Mouse (Mus musculus): ENCODE measurements at regions not wholly inside any gene's neighbourhood (a gene's known extent, or its start where the extent isn't known, plus 50 kb on each side); places are given as distances from the start of the nearest gene placed in this dataset.

- no peak overlapping the region for H3K4me2 ChIP-seq
- no peak for DNase-seq (ENCODE audit: low spot score, missing footprints)
- H3K4me1 ChIP-seq (ENCODE audit: control insufficient read depth, insufficient read depth, low read length), result no peaks in the 10 kb centered on the region
- no peak overlapping the region for H3K4me3 ChIP-seq (ENCODE audit: low read depth, low read length)
- WGBS, result 87% methylated on average over 5 of the region's 5 CpGs
- H3K9ac ChIP-seq (ENCODE audit: low read length), result no peak overlapping the region
- H3K27me3 ChIP-seq (ENCODE audit: control insufficient read depth, insufficient read depth, low read length), result no peaks in the 10 kb centered on the region
- ATAC-seq (ENCODE audit: low FRiP score), result no peak
- no peaks in the 10 kb centered on the region for H3K36me3 ChIP-seq (ENCODE audit: control insufficient read depth, insufficient read depth, low read length)
- H3K27ac ChIP-seq (ENCODE audit: low read depth, low read length), result no peak overlapping the region
- H3K9me3 ChIP-seq (ENCODE audit: control insufficient read depth, low read length), result no peaks in the 10 kb centered on the region
These were observed 177.5 kb upstream of the Tmem72 start for GRCm38 (mm10) chr6:116894252-116894651.

GRCm38 (mm10) chr6:116895114-116895513 is 178.4 kb upstream of the Tmem72 start:
- ATAC-seq (ENCODE audit: low FRiP score) (no peak), DNase-seq (ENCODE audit: low spot score, missing footprints) (no peak)
- 87% methylated on average over 5 of the region's 5 CpGs for WGBS

GRCm38 (mm10) chr6:116896132-116896630 is 179.5 kb upstream of the Tmem72 start:
- Histone ChIP-seq H3K4me3 (ENCODE audit: low read depth, low read length) (no peak overlapping the region), H3K4me1 (ENCODE audit: control insufficient read depth, insufficient read depth, low read length) (no peaks in the 10 kb centered on the region), H3K9ac (ENCODE audit: low read length) (no peak overlapping the region), H3K36me3 (ENCODE audit: control insufficient read depth, insufficient read depth, low read length) (no peaks in the 10 kb centered on the region), H3K27me3 (ENCODE audit: control insufficient read depth, insufficient read depth, low read length) (no peaks in the 10 kb centered on the region), H3K4me2 (no peak overlapping the region), H3K27ac (ENCODE audit: low read depth, low read length) (no peak overlapping the region), H3K9me3 (ENCODE audit: control insufficient read depth, low read length) (no peaks in the 10 kb centered on the region)
- WGBS, result 92% methylated on average over 4 of the region's 4 CpGs
- ATAC-seq (ENCODE audit: low FRiP score), result no peak
- no peak for DNase-seq (ENCODE audit: low spot score, missing footprints)

More at GRCm38 (mm10) chr6:116895114-116895513, 178.4 kb upstream of the Tmem72 start:
- Histone ChIP-seq H3K4me3 (ENCODE audit: low read depth, low read length) (no peak overlapping the region), H3K27me3 (ENCODE audit: control insufficient read depth, insufficient read depth, low read length) (no peaks in the 10 kb centered on the region), H3K9ac (ENCODE audit: low read length) (no peak overlapping the region), H3K27ac (ENCODE audit: low read depth, low read length) (no peak overlapping the region), H3K4me2 (no peak overlapping the region), H3K9me3 (ENCODE audit: control insufficient read depth, low read length) (no peaks in the 10 kb centered on the region), H3K36me3 (ENCODE audit: control insufficient read depth, insufficient read depth, low read length) (no peaks in the 10 kb centered on the region), H3K4me1 (ENCODE audit: control insufficient read depth, insufficient read depth, low read length) (no peaks in the 10 kb centered on the region)

GRCm38 (mm10) chr6:116901816-116902215 is 185.1 kb upstream of the Tmem72 start:
- no peak overlapping the region for H3K4me2 ChIP-seq
- ATAC-seq (ENCODE audit: low FRiP score) (no peak), DNase-seq (ENCODE audit: low spot score, missing footprints) (no peak)
- no peak overlapping the region for H3K27ac ChIP-seq (ENCODE audit: low read depth, low read length)
- H3K36me3 ChIP-seq (ENCODE audit: control insufficient read depth, insufficient read depth, low read length), result no peaks in the 10 kb centered on the region
- H3K4me1 ChIP-seq (ENCODE audit: control insufficient read depth, insufficient read depth, low read length), result no peaks in the 10 kb centered on the region
- no peak overlapping the region for H3K9ac ChIP-seq (ENCODE audit: low read length)
- whole genome bisulfite sequencing, result 77% methylated on average over 1 of the region's 1 CpGs
- no peaks in the 10 kb centered on the region for H3K9me3 ChIP-seq (ENCODE audit: control insufficient read depth, low read length)
- no peaks in the 10 kb centered on the region for H3K27me3 ChIP-seq (ENCODE audit: control insufficient read depth, insufficient read depth, low read length)
- no peak overlapping the region for H3K4me3 ChIP-seq (ENCODE audit: low read depth, low read length)

- H3K9ac ChIP-seq (ENCODE audit: low read length), result no peak overlapping the region
- no peaks in the 10 kb centered on the region for H3K36me3 ChIP-seq (ENCODE audit: control insufficient read depth, insufficient read depth, low read length)
- ATAC-seq (ENCODE audit: low FRiP score) (no peak), DNase-seq (ENCODE audit: low spot score, missing footprints) (no peak)
- no peak overlapping the region for H3K4me2 ChIP-seq
- no peaks in the 10 kb centered on the region for H3K9me3 ChIP-seq (ENCODE audit: control insufficient read depth, low read length)
- H3K4me1 ChIP-seq (ENCODE audit: control insufficient read depth, insufficient read depth, low read length), result no peaks in the 10 kb centered on the region
- 74% methylated on average over 3 of the region's 3 CpGs for WGBS
- no peak overlapping the region for H3K27ac ChIP-seq (ENCODE audit: low read depth, low read length)
- H3K4me3 ChIP-seq (ENCODE audit: low read depth, low read length), result no peak overlapping the region
- no peaks in the 10 kb centered on the region for H3K27me3 ChIP-seq (ENCODE audit: control insufficient read depth, insufficient read depth, low read length)
These were observed 185.7 kb upstream of the Tmem72 start for GRCm38 (mm10) chr6:116902371-116902770.

- Histone ChIP-seq H3K9ac (ENCODE audit: low read length) (no peak overlapping the region), H3K4me3 (ENCODE audit: low read depth, low read length) (no peak overlapping the region), H3K27me3 (ENCODE audit: control insufficient read depth, insufficient read depth, low read length) (no peaks in the 10 kb centered on the region), H3K36me3 (ENCODE audit: control insufficient read depth, insufficient read depth, low read length) (no peaks in the 10 kb centered on the region), H3K9me3 (ENCODE audit: control insufficient read depth, low read length) (no peaks in the 10 kb centered on the region), H3K4me1 (ENCODE audit: control insufficient read depth, insufficient read depth, low read length) (no peaks in the 10 kb centered on the region), H3K4me2 (no peak overlapping the region), H3K27ac (ENCODE audit: low read depth, low read length) (no peak overlapping the region)
- 91% methylated on average over 7 of the region's 7 CpGs for WGBS
- DNase-seq (ENCODE audit: low spot score, missing footprints) (no peak), ATAC-seq (ENCODE audit: low FRiP score) (no peak)
These were observed 189.9 kb upstream of the Tmem72 start for GRCm38 (mm10) chr6:116906426-116907172.

GRCm38 (mm10) chr6:116910607-116911006 is 193.9 kb upstream of the Tmem72 start:
- WGBS, result 90% methylated on average over 7 of the region's 7 CpGs
- H3K27ac ChIP-seq (ENCODE audit: low read depth, low read length), result no peak overlapping the region
- no peak overlapping the region for H3K9ac ChIP-seq (ENCODE audit: low read length)
- DNase-seq (ENCODE audit: low spot score, missing footprints), result no peak
- no peaks in the 10 kb centered on the region for H3K4me1 ChIP-seq (ENCODE audit: control insufficient read depth, insufficient read depth, low read length)
- H3K36me3 ChIP-seq (ENCODE audit: control insufficient read depth, insufficient read depth, low read length), result no peaks in the 10 kb centered on the region
- H3K4me3 ChIP-seq (ENCODE audit: low read depth, low read length), result no peak overlapping the region
- H3K9me3 ChIP-seq (ENCODE audit: control insufficient read depth, low read length), result no peaks in the 10 kb centered on the region
- no peaks in the 10 kb centered on the region for H3K27me3 ChIP-seq (ENCODE audit: control insufficient read depth, insufficient read depth, low read length)
- no peak overlapping the region for H3K4me2 ChIP-seq
- ATAC-seq (ENCODE audit: low FRiP score), result no peak

- no peak overlapping the region for H3K4me2 ChIP-seq
- H3K27ac ChIP-seq (ENCODE audit: low read depth, low read length), result no peak overlapping the region
- no peaks in the 10 kb centered on the region for H3K4me1 ChIP-seq (ENCODE audit: control insufficient read depth, insufficient read depth, low read length)
- ATAC-seq (ENCODE audit: low FRiP score) (no peak), DNase-seq (ENCODE audit: low spot score, missing footprints) (no peak)
- 69% methylated on average over 3 of the region's 3 CpGs for WGBS
- no peak overlapping the region for H3K9ac ChIP-seq (ENCODE audit: low read length)
- H3K9me3 ChIP-seq (ENCODE audit: control insufficient read depth, low read length), result no peaks in the 10 kb centered on the region
- H3K27me3 ChIP-seq (ENCODE audit: control insufficient read depth, insufficient read depth, low read length), result no peaks in the 10 kb centered on the region
- H3K36me3 ChIP-seq (ENCODE audit: control insufficient read depth, insufficient read depth, low read length), result no peaks in the 10 kb centered on the region
- H3K4me3 ChIP-seq (ENCODE audit: low read depth, low read length), result no peak overlapping the region
These were observed 195.4 kb upstream of the Tmem72 start for GRCm38 (mm10) chr6:116912161-116912560.

- no peak for DNase-seq (ENCODE audit: low spot score, missing footprints)
- Histone ChIP-seq H3K4me3 (ENCODE audit: low read depth, low read length) (no peak overlapping the region), H3K9me3 (ENCODE audit: control insufficient read depth, low read length) (no peaks in the 10 kb centered on the region), H3K36me3 (ENCODE audit: control insufficient read depth, insufficient read depth, low read length) (no peaks in the 10 kb centered on the region), H3K27ac (ENCODE audit: low read depth, low read length) (no peak overlapping the region), H3K27me3 (ENCODE audit: control insufficient read depth, insufficient read depth, low read length) (no peaks in the 10 kb centered on the region), H3K4me1 (ENCODE audit: control insufficient read depth, insufficient read depth, low read length) (no peaks in the 10 kb centered on the region), H3K9ac (ENCODE audit: low read length) (no peak overlapping the region), H3K4me2 (no peak overlapping the region)
- WGBS, result 76% methylated on average over 1 of the region's 1 CpGs
- ATAC-seq (ENCODE audit: low FRiP score), result no peak
These were observed 197.4 kb upstream of the Tmem72 start for GRCm38 (mm10) chr6:116914073-116914472.

Measured in midbrain, embryonic 11.5 days (tissue).